Mouse (Mus musculus) mouse embryonic stem cell (cell line): ENCODE results near the gene Abi3.

Experiments
- in situ Hi-C, 2 experiments: fragments of 300-500 bp; cut with MboI; formaldehyde crosslinking; loops; 1 replicate in 1 of 2; 3 replicates in 1 of 2; pipeline ENCODE4 v1.14.3; 2019 to 2020; ENCODE audit warnings: low sequenced_read_pairs in 2 of 2, low pct_unique_long_range_greater_than_20kb in 1 of 2, mixed read lengths in 1 of 2; ENCODE audit not compliant: unreplicated experiment in 1 of 2

Abi3 gene

DNA sequence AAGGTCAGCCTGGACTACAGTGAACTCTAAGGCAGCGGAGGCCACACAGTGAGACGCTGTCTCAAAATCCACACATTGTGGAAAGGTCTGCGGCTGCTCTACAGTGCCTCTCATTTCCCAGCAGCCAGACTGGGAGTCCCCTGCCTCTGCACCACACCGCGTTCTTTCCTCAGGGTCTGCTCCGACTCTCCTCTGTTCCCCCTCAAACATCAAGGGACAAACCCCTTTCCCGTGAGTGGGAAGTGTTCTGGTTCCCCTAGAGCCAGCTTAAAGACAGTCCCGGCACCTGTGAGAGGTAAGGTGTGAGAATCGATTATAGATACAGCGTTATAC, 812 bp downstream of the Abi3 start:
- in situ Hi-C loops, result no loop called here

- in situ Hi-C loops, result no loop called here
Measured at GRCm38 (mm10) chr11:95840694-95841497, 1.4 kb downstream of the Abi3 start.

DNA sequence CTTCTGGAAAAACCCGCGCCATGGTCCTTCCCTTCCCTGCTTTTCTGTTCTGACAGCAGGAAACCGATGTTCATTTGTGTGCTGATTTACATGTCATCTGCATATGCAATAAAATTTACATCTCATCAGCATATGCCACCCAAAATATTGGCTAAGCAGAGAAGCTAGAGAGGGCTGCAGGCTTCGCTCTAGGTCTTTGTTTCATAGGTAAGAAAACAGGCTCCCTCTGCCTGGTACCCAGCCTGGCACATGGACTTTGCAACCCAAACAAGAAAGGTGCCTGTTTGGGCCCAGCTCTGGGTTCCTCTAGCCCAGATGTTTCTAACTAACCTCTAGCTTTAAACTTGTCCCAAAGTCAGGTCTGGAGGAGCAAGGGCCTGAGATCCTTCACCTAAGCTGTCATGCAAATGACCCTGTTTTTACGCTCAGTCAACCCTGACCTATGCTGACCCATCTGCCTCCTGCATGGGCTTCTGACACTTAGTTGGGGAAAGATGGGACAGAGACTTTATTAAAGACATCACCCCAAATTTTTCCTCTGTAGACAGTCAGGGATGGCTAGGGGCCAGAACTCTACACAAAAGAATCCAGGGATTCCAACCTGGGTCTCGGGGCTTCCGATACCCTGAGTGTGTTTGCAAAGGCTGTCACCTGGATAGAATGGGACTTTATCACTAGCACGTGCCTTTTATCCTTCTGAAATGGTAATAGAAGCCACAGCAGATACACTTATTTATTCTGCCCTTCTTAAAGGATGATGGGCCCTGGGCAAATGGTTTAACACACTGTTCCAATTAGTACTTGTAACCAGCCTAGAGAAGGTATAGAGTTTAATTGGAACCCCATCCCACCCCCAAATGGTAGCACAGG, 3.0 kb downstream of the Abi3 start:
- in situ Hi-C loops, result no loop called here

GRCm38 (mm10) chr11:95838598-95838997, 3.7 kb downstream of the Abi3 start:
- in situ Hi-C loops, result no loop called here

- in situ Hi-C loops, result no loop called here
Measured at GRCm38 (mm10) chr11:95837059-95837458, 5.2 kb downstream of the Abi3 start, which contains the start of gene Gngt2. Gene Gngt2, plus strand, starts transcription at chr11:95837216.

GRCm38 (mm10) chr11:95836433-95836832, 5.8 kb downstream of the Abi3 start:
- in situ Hi-C loops, result no loop called here

GRCm38 (mm10) chr11:95835832-95836231, 6.4 kb downstream of the Abi3 start:
- in situ Hi-C loops, result no loop called here

DNA sequence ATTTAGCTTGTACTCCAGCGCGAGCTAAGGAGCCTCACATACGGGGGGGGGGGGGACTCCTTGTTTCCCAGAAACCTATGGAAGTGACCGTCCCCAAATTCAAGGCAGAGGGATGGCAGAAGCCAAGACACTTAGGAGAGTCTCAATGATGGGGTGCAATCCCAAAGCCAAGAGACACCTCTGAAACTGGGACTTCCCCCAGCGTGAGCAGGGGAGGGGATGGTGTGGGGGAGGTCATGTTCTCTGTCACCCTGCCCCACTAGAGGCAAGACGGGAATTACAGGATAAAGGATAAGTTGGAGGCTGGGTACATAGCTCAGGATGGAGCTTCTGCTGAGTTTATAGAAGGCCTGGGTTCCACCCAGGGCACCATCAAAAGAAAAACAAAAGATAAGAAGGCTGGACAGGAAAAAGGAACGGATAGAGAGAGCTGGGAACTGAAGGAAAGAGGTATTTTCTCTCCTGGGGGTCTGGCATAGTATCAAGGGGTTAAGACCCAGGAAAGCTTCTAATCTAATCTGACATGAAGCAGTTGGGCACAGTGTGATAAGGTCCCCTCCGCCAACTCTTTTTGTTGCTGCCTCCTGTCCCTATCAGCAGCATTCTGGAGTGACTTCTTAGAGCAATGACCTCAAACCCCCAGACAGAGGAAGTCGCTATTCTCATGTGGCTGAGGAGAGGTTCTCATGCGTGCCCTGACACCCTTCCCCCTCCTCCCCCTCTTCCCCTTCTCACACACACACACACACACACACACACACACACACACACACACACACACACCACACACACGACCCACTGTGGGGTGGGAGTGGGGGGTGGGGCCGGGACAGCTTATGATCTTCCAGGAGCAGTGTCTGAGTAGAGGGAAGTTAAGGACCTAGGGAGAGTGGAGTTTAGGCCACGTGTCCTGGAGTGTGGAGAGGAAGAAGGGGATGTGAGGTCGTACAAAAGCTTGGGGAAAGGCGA, 7.2 kb downstream of the Abi3 start:
- in situ Hi-C loops, result no loop called here

DNA sequence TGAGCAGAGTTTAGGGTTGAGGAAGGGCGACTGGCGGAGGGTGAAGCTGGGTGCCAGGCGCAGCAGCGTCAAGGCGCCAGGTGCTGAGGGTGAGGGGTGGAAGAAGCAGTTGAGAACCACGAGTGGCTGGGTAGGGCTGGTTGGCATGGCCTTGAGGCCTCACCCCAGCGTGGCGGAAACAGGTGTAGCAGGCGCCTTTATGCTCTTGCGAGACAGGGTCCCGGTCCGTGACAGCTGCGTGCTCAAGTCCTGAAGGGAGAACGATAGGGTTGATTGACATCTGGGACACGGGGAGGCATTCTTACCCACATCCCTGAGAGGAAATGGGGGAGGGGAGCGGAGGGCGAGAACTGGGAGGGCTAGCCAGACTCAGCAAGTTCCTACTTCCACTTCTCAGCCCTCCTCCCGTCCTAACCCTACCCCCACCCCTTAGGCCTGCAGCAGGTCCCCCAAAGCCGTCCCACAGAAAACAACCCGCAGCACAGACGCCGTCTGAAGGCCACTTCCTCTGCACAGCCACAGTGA, 8.1 kb downstream of the Abi3 start:
- in situ Hi-C loops, result no loop called here

DNA sequence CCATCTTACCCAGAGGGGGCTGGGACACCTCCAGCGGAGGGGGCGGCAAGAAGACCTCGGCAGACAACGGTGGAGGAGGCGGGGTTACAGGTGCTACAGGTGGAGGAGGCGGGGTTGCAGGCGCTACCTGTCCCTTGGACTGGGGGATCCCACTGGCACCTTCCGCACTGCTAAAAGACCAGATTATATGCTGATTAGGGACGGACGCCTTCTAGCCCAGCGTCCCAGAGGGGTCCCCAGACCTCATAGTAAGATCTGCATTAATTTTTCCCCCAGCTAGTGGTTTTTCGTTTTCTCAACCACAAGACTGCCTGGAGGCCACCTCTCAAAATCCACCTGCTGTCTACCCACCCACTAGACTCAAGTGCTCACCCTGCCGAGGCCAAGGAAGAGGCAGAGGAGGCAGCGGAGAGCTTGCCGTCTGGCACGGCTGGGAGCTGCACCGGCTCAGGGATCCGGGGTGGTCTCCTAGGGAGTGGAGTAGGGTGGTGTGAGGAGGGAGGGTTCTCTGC, 8.6 kb downstream of the Abi3 start:
- in situ Hi-C loops, result no loop called here

- in situ Hi-C loops, result no loop called here
Measured at GRCm38 (mm10) chr11:95833006-95833570, 9.2 kb downstream of the Abi3 start.

- in situ Hi-C loops, result no loop called here
Measured at GRCm38 (mm10) chr11:95832129-95833005, 9.9 kb downstream of the Abi3 start.

GRCm38 (mm10) chr11:95831641-95832040, 10.6 kb downstream of the Abi3 start:
- in situ Hi-C loops, result no loop called here

DNA sequence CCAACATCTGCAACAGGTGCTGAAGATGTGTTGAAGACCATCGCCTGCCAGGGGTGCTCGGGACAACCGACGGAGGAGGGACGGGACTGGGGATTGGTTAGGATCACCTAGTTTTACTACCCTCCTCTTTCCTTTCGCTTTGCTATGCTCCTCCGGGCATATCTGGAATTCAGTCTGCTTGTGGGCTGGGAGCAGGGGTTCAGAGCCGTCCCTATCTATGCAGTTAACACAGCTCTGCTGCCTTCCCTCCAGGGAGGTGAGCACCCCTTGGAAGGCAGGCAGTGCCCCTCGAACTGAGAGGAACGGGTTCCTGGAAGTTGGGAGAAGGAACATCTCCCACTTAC, 11.0 kb downstream of the Abi3 start:
- in situ Hi-C loops, result no loop called here

GRCm38 (mm10) chr11:95830411-95831275, 11.6 kb downstream of the Abi3 start:
- in situ Hi-C loops, result no loop called here

- in situ Hi-C loops, result no loop called here
Measured at GRCm38 (mm10) chr11:95829526-95830050, 12.7 kb downstream of the Abi3 start.
